Mouse (Mus musculus): ENCODE results near the gene Methig1. TPM values are rescaled to one million over a fixed set of nuclear protein-coding genes. Genes with fewer than 3 reads are reported as not detected.
"Not testable (repeated sequence)": the region's sequence is repeated elsewhere in the genome, so short reads cannot be mapped to it uniquely, and the experiment has no call there.

Methig1 gene
- polyA plus RNA-seq, 1 experiment from 2014 or later, result not detected

- no peak overlapping the region for H3K4me2 ChIP-seq
- ATAC-seq (ENCODE audit: low FRiP score) (no peak), DNase-seq (ENCODE audit: low spot score, missing footprints) (no peak)
- no peaks in the 10 kb centered on the region for H3K4me1 ChIP-seq (ENCODE audit: control insufficient read depth, insufficient read depth, low read length)
- H3K9ac ChIP-seq (ENCODE audit: low read length), result no peak overlapping the region
- H3K4me3 ChIP-seq (ENCODE audit: low read depth, low read length), result no peak overlapping the region
- no peak overlapping the region for H3K27ac ChIP-seq (ENCODE audit: low read depth, low read length)
- H3K9me3 ChIP-seq (ENCODE audit: control insufficient read depth, low read length), result no peaks in the 10 kb centered on the region
- WGBS, result 90% methylated on average over 5 of the region's 5 CpGs
- no peaks in the 10 kb centered on the region for H3K36me3 ChIP-seq (ENCODE audit: control insufficient read depth, insufficient read depth, low read length)
- H3K27me3 ChIP-seq (ENCODE audit: control insufficient read depth, insufficient read depth, low read length), result no peaks in the 10 kb centered on the region
Observed at GRCm38 (mm10) chr15:100355876-100356275, 2.9 kb downstream of the Methig1 start.

GRCm38 (mm10) chr15:100364242-100364641 is 11.3 kb downstream of the Methig1 start, which contains the start of gene Higd1c:
Gene Higd1c (plus strand): TSS chr15:100364542.
- Histone ChIP-seq H3K4me2 (no peak within 1 kb of the TSS), H3K27me3 (ENCODE audit: control insufficient read depth, insufficient read depth, low read length) (no peaks in the 10 kb centered on the region)
- WGBS, result 82% methylated on average over 7 of the region's 7 CpGs

GRCm38 (mm10) chr15:100365967-100366366 is 13.0 kb downstream of the Methig1 start:
- H3K4me1 ChIP-seq (ENCODE audit: control insufficient read depth, insufficient read depth, low read length); H3K9me3 ChIP-seq (ENCODE audit: control insufficient read depth, low read length); H3K9ac ChIP-seq (ENCODE audit: low read length); H3K27ac ChIP-seq (ENCODE audit: low read depth, low read length); H3K4me3 ChIP-seq (ENCODE audit: low read depth, low read length); H3K27me3 ChIP-seq (ENCODE audit: control insufficient read depth, insufficient read depth, low read length); H3K4me2 ChIP-seq; H3K36me3 ChIP-seq (ENCODE audit: control insufficient read depth, insufficient read depth, low read length); ATAC-seq (ENCODE audit: low FRiP score); DNase-seq (ENCODE audit: low spot score, missing footprints): not testable (repeated sequence)
- 85% methylated on average over 8 of the region's 9 CpGs for WGBS

More at GRCm38 (mm10) chr15:100364242-100364641, 11.3 kb downstream of the Methig1 start, which contains the start of gene Higd1c:
- Histone ChIP-seq H3K27ac (ENCODE audit: low read depth, low read length) (no peak within 1 kb of the TSS), H3K9me3 (ENCODE audit: control insufficient read depth, low read length) (no peaks in the 10 kb centered on the region), H3K4me3 (ENCODE audit: low read depth, low read length) (no peak within 1 kb of the TSS), H3K36me3 (ENCODE audit: control insufficient read depth, insufficient read depth, low read length) (no peaks in the 10 kb centered on the region), H3K4me1 (ENCODE audit: control insufficient read depth, insufficient read depth, low read length) (no peaks in the 10 kb centered on the region), H3K9ac (ENCODE audit: low read length) (no peak within 1 kb of the TSS)
- DNase-seq (ENCODE audit: low spot score, missing footprints) (no peak), ATAC-seq (ENCODE audit: low FRiP score) (no peak)

GRCm38 (mm10) chr15:100367119-100367518 is 14.2 kb downstream of the Methig1 start:
- WGBS, result 91% methylated on average over 7 of the region's 7 CpGs
- H3K4me3 ChIP-seq (ENCODE audit: low read depth, low read length), result no peak overlapping the region
- H3K4me2 ChIP-seq, result no peak overlapping the region
- no peaks in the 10 kb centered on the region for H3K9me3 ChIP-seq (ENCODE audit: control insufficient read depth, low read length)
- H3K9ac ChIP-seq (ENCODE audit: low read length), result no peak overlapping the region
- no peak for ATAC-seq (ENCODE audit: low FRiP score)
- no peak for DNase-seq (ENCODE audit: low spot score, missing footprints)
- no peak overlapping the region for H3K27ac ChIP-seq (ENCODE audit: low read depth, low read length)
- H3K27me3 ChIP-seq (ENCODE audit: control insufficient read depth, insufficient read depth, low read length), result no peaks in the 10 kb centered on the region
- H3K36me3 ChIP-seq (ENCODE audit: control insufficient read depth, insufficient read depth, low read length), result no peaks in the 10 kb centered on the region
- no peaks in the 10 kb centered on the region for H3K4me1 ChIP-seq (ENCODE audit: control insufficient read depth, insufficient read depth, low read length)

- H3K4me1 ChIP-seq (ENCODE audit: control insufficient read depth, insufficient read depth, low read length), result no peaks in the 10 kb centered on the region
- no peak overlapping the region for H3K4me3 ChIP-seq (ENCODE audit: low read depth, low read length)
- WGBS, result 40% methylated on average over 5 of the region's 5 CpGs
- H3K27ac ChIP-seq (ENCODE audit: low read depth, low read length), result no peak overlapping the region
- no peak overlapping the region for H3K9ac ChIP-seq (ENCODE audit: low read length)
- no peak overlapping the region for H3K4me2 ChIP-seq
- H3K36me3 ChIP-seq (ENCODE audit: control insufficient read depth, insufficient read depth, low read length), result no peaks in the 10 kb centered on the region
- no peak for ATAC-seq (ENCODE audit: low FRiP score)
- no peaks in the 10 kb centered on the region for H3K27me3 ChIP-seq (ENCODE audit: control insufficient read depth, insufficient read depth, low read length)
- DNase-seq (ENCODE audit: low spot score, missing footprints), result peak; percentile 91
- no peaks in the 10 kb centered on the region for H3K9me3 ChIP-seq (ENCODE audit: control insufficient read depth, low read length)
Observed at GRCm38 (mm10) chr15:100375066-100375465, 22.1 kb downstream of the Methig1 start.

GRCm38 (mm10) chr15:100377847-100378505 is 25.0 kb downstream of the Methig1 start:
- WGBS, result 19% methylated on average over 3 of the region's 9 CpGs
- not testable (repeated sequence) for H3K4me2 ChIP-seq; DNase-seq (ENCODE audit: low spot score, missing footprints); H3K27me3 ChIP-seq (ENCODE audit: control insufficient read depth, insufficient read depth, low read length); H3K9me3 ChIP-seq (ENCODE audit: control insufficient read depth, low read length); ATAC-seq (ENCODE audit: low FRiP score); H3K4me3 ChIP-seq (ENCODE audit: low read depth, low read length); H3K9ac ChIP-seq (ENCODE audit: low read length); H3K36me3 ChIP-seq (ENCODE audit: control insufficient read depth, insufficient read depth, low read length); H3K4me1 ChIP-seq (ENCODE audit: control insufficient read depth, insufficient read depth, low read length); H3K27ac ChIP-seq (ENCODE audit: low read depth, low read length)

GRCm38 (mm10) chr15:100379658-100380057 is 26.7 kb downstream of the Methig1 start:
- no peaks in the 10 kb centered on the region for H3K9me3 ChIP-seq (ENCODE audit: control insufficient read depth, low read length)
- no peak overlapping the region for H3K9ac ChIP-seq (ENCODE audit: low read length)
- H3K4me1 ChIP-seq (ENCODE audit: control insufficient read depth, insufficient read depth, low read length), result no peaks in the 10 kb centered on the region
- H3K4me2 ChIP-seq, result no peak overlapping the region
- DNase-seq (ENCODE audit: low spot score, missing footprints) (no peak), ATAC-seq (ENCODE audit: low FRiP score) (no peak)
- 88% methylated on average over 8 of the region's 8 CpGs for WGBS
- H3K27me3 ChIP-seq (ENCODE audit: control insufficient read depth, insufficient read depth, low read length), result no peaks in the 10 kb centered on the region
- no peak overlapping the region for H3K4me3 ChIP-seq (ENCODE audit: low read depth, low read length)
- no peaks in the 10 kb centered on the region for H3K36me3 ChIP-seq (ENCODE audit: control insufficient read depth, insufficient read depth, low read length)
- no peak overlapping the region for H3K27ac ChIP-seq (ENCODE audit: low read depth, low read length)

GRCm38 (mm10) chr15:100380104-100380503 is 27.2 kb downstream of the Methig1 start:
- H3K4me3 ChIP-seq (ENCODE audit: low read depth, low read length), result no peak overlapping the region
- 84% methylated on average over 2 of the region's 2 CpGs for WGBS
- DNase-seq (ENCODE audit: low spot score, missing footprints) (no peak), ATAC-seq (ENCODE audit: low FRiP score) (no peak)
- no peaks in the 10 kb centered on the region for H3K9me3 ChIP-seq (ENCODE audit: control insufficient read depth, low read length)
- H3K27me3 ChIP-seq (ENCODE audit: control insufficient read depth, insufficient read depth, low read length), result no peaks in the 10 kb centered on the region
- H3K4me1 ChIP-seq (ENCODE audit: control insufficient read depth, insufficient read depth, low read length), result no peaks in the 10 kb centered on the region
- H3K27ac ChIP-seq (ENCODE audit: low read depth, low read length), result no peak overlapping the region
- no peak overlapping the region for H3K4me2 ChIP-seq
- H3K9ac ChIP-seq (ENCODE audit: low read length), result no peak overlapping the region
- H3K36me3 ChIP-seq (ENCODE audit: control insufficient read depth, insufficient read depth, low read length), result no peaks in the 10 kb centered on the region

- H3K4me2 ChIP-seq, result no peak overlapping the region
- H3K9ac ChIP-seq (ENCODE audit: low read length), result no peak overlapping the region
- H3K36me3 ChIP-seq (ENCODE audit: control insufficient read depth, insufficient read depth, low read length), result no peaks in the 10 kb centered on the region
- H3K27me3 ChIP-seq (ENCODE audit: control insufficient read depth, insufficient read depth, low read length), result no peaks in the 10 kb centered on the region
- DNase-seq (ENCODE audit: low spot score, missing footprints) (no peak), ATAC-seq (ENCODE audit: low FRiP score) (no peak)
- 95% methylated on average over 9 of the region's 9 CpGs for WGBS
- H3K4me3 ChIP-seq (ENCODE audit: low read depth, low read length), result no peak overlapping the region
- no peak overlapping the region for H3K27ac ChIP-seq (ENCODE audit: low read depth, low read length)
- no peaks in the 10 kb centered on the region for H3K4me1 ChIP-seq (ENCODE audit: control insufficient read depth, insufficient read depth, low read length)
- no peaks in the 10 kb centered on the region for H3K9me3 ChIP-seq (ENCODE audit: control insufficient read depth, low read length)
Observed at GRCm38 (mm10) chr15:100385705-100386104, 32.8 kb downstream of the Methig1 start.

Measured in midbrain, embryonic 11.5 days (tissue).